Mouse (Mus musculus): ENCODE measurements around the gene Zfp46. TPM values are rescaled to one million over a fixed set of nuclear protein-coding genes. Genes with fewer than 3 reads are reported as not detected.

Zfp46 gene
- total and polyA plus RNA-seq, 3 experiments = 5.9 to 6.6 TPM; not detected in 1

GRCm38 (mm10) chr4:136312616-136313015 is 28.1 kb downstream of the Zfp46 start:
- Histone ChIP-seq H3K79me2 (ENCODE audit: control insufficient read depth, insufficient read depth, low read length, poor library complexity) (peaks cover 44% of the 10 kb centered on the region), H3K27ac (ENCODE audit: control insufficient read depth, low read depth, low read length) (no peak overlapping the region), H3K27me3 (ENCODE audit: control insufficient read depth in 1 of 2, insufficient read depth in 2 of 2, low read length in 2 of 2) (no peaks in the 10 kb centered on the region), H3K4me3 (ENCODE audit: control insufficient read depth in 1 of 2, insufficient read depth in 1 of 2, low read depth in 2 of 2, low read length in 2 of 2) (peak overlapping the region; percentile 26 to 69), H3K9me3 (replicated peaks; ENCODE audit: insufficient read depth, low read length) (no peaks in the 10 kb centered on the region), H3K4me1 (ENCODE audit: control insufficient read depth in 1 of 2, insufficient read depth in 2 of 2, low read length in 2 of 2) (peaks cover 10 to 15% of the 10 kb centered on the region in 2 experiments; a peak in 2 of 4 replicates), H3K9ac (ENCODE audit: control insufficient read depth, low read depth, low read length, poor library complexity, severe bottlenecking) (peak overlapping the region; percentile 100), H3K36me3 (ENCODE audit: control insufficient read depth in 1 of 2, insufficient read depth in 2 of 2, low read length in 2 of 2) (peaks cover 19 to 25% of the 10 kb centered on the region in 2 experiments)
- no peak for TF ChIP-seq E2F4 (IDR thresholded peaks at IDR 0.05; ENCODE audit: borderline replicate concordance, low read depth, low read length)
- TF ChIP-seq SMC3 (IDR thresholded peaks at IDR 0.05; ENCODE audit: low read depth, low read length) = no peak
- TF ChIP-seq TAL1 (IDR thresholded peaks at IDR 0.05; ENCODE audit: low read length) = no peak
- TF ChIP-seq KAT2A (conservative IDR thresholded peaks at IDR 0.05; ENCODE audit: low read depth, low read length) = no peak
- TF ChIP-seq POLR2AphosphoS5 (IDR thresholded peaks at IDR 0.05; ENCODE audit: borderline replicate concordance, low read depth, low read length) = no peak
- TF ChIP-seq EP300 (IDR thresholded peaks at IDR 0.05; ENCODE audit: low read depth in 1 of 2, low read length in 2 of 2) = no peak
- TF ChIP-seq RCOR1 (IDR thresholded peaks at IDR 0.05; ENCODE audit: low read depth, low read length) = no peak
- no peak for TF ChIP-seq JUND (IDR thresholded peaks at IDR 0.05; ENCODE audit: low read depth, low read length)
- TF ChIP-seq MAFK (IDR thresholded peaks at IDR 0.05; ENCODE audit: borderline replicate concordance, low read depth, low read length) = peak; percentile 41; the same call in 1 of the 2 replicates
- no peak for TF ChIP-seq MYB (IDR thresholded peaks at IDR 0.05; ENCODE audit: low read depth, low read length)
- no peak for TF ChIP-seq TCF12 (IDR thresholded peaks at IDR 0.05; ENCODE audit: low read depth, low read length)
- TF ChIP-seq ZMIZ1 (IDR thresholded peaks at IDR 0.05; ENCODE audit: low read depth, low read length) = no peak
- 0 out of 2 replicates have a peak, but pooled peaks have one; percentile 9 for TF ChIP-seq MAX (IDR thresholded peaks at IDR 0.05; ENCODE audit: low read length)
- no peak for TF ChIP-seq HCFC1 (IDR thresholded peaks at IDR 0.05; ENCODE audit: low read depth, low read length)
- peak; percentile 46; the same call in 1 of the 2 replicates for TF ChIP-seq SIN3A (IDR thresholded peaks at IDR 0.05; ENCODE audit: low read length)
- TF ChIP-seq MYC (IDR thresholded peaks at IDR 0.05; ENCODE audit: low read depth, low read length) = 0 out of 2 replicates have a peak, but pooled peaks have one; percentile 27
- peak; percentile 54 for DNase-seq (ENCODE audit: low read depth, low spot score)

- TF ChIP-seq POLR2AphosphoS2 (IDR thresholded peaks at IDR 0.05; ENCODE audit: low read length) (no peak), SMC3 (IDR thresholded peaks at IDR 0.05; ENCODE audit: low read depth, low read length) (no peak)
- peaks cover 19 to 43% of the 10 kb centered on the region in 2 experiments for H3K36me3 ChIP-seq (ENCODE audit: control insufficient read depth in 1 of 2, insufficient read depth in 2 of 2, low read length in 2 of 2)
- no peak for DNase-seq (ENCODE audit: low read depth, low spot score)
These were observed 33.2 kb downstream of the Zfp46 start for GRCm38 (mm10) chr4:136317667-136318066.

More at GRCm38 (mm10) chr4:136317667-136318066, 33.2 kb downstream of the Zfp46 start:
- Histone ChIP-seq H3K9ac (ENCODE audit: control insufficient read depth, low read depth, low read length, poor library complexity, severe bottlenecking) (no peak overlapping the region), H3K27me3 (ENCODE audit: control insufficient read depth in 1 of 2, insufficient read depth in 2 of 2, low read length in 2 of 2) (no peaks in the 10 kb centered on the region), H3K27ac (ENCODE audit: control insufficient read depth, low read depth, low read length) (no peak overlapping the region), H3K9me3 (replicated peaks; ENCODE audit: insufficient read depth, low read length) (no peaks in the 10 kb centered on the region), H3K4me1 (ENCODE audit: control insufficient read depth in 1 of 2, insufficient read depth in 2 of 2, low read length in 2 of 2) (peaks cover 4 to 9% of the 10 kb centered on the region in 2 experiments; a peak in 2 of 4 replicates), H3K4me3 (ENCODE audit: control insufficient read depth in 1 of 2, insufficient read depth in 1 of 2, low read depth in 2 of 2, low read length in 2 of 2) (no peak overlapping the region), H3K79me2 (ENCODE audit: control insufficient read depth, insufficient read depth, low read length, poor library complexity) (peaks cover 33% of the 10 kb centered on the region)

Measured in MEL (cell line).